Mouse (Mus musculus): Measurements from ENCODE around the gene Olfr295.

Gene Olfr295

GRCm38 (mm10) chr7:86583562-86583961 is at the start of gene Olfr295:
Gene Olfr295 (plus strand): TSS chr7:86583862.
- no peak for DNase-seq

DNA sequence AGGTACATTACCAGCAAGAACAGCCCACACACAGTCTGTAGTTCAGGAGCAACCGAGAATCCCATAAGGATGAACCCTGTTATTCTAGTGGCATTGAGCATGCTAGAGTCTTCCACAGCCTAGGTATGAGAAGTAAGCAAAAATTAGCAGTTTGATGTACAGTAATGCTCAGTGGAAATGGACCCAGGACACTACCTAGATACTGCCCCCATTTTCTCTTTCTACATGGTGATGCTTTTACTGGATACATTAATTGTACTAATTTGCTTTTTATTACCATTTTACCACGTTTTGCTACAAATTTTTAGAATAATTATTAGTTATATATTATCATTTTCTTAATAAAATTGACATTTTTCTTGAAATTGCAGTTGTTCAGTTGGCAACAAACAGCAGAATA is 32.9 kb downstream of the Olfr295 start, which contains the start of gene Olfr294:
Gene Olfr294 (minus strand): TSS at position 101 of the 400 bp plus-strand sequence.
- no peak for DNase-seq
